In the genomic region with DNA sequence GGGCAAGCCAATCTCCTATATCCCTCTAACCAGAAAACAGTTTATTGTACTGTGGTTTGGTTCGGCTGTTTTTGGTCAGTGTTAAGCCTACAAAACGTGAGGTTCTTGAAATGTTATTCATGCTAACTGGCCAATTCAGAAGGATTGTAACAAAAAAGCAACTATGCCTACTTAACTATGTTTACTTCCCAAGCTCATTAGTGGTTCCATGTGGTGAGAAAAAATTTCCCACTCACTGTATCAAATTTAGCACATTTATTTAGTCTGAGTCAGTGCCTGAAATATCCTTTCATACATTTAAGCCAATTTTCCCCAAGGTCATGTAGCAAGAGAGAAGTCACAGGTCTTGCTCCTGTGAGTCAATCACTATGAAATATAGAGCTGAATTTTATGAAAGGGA, we compare ENCODE assay signal across 26 mouse cellular contexts. TPM values are rescaled to one million over a fixed set of nuclear protein-coding genes. Genes with fewer than 3 reads are reported as not detected.
DNase-seq lines count a peak whose midpoint lies in the region; ATAC-seq lines count a peak whose summit lies in the region.
"Had no signal": no experiment of that assay in that cellular context is flagged by ENCODE, and none has a peak within 500 bp of the region (broad histone marks: within the 10 kb centered on the region; RNA-seq: fewer than 3 reads in every experiment).

No protein-coding gene starts in this region.

- 80% methylated on average over 2 of the region's 2 CpGs for whole genome bisulfite sequencing in intestine, embryonic 16.5 days

- H3K27me3 ChIP-seq in intestine, embryonic 16.5 days (replicated peaks; ENCODE audit: control insufficient read depth, insufficient read depth, low read length): no peaks in the 10 kb centered on the region
- H3K27me3 ChIP-seq: CH12.LX; embryonic facial prominence, embryonic 13.5 days; embryonic facial prominence, embryonic 15.5 days; forebrain, embryonic 13.5 days; forebrain, embryonic 15.5 days had no signal

- no peak for ATAC-seq in intestine, embryonic 16.5 days
- ATAC-seq: activated CD4-positive, CD25-positive, alpha-beta regulatory T cell, adult 4 months; CD4-positive, CD25-positive, alpha-beta regulatory T cell, adult 4 months; forebrain, embryonic 13.5 days; forebrain, embryonic 15.5 days; forebrain, postnatal 0 days had no signal

- H3K9me3 ChIP-seq in intestine, embryonic 16.5 days (ENCODE audit: control insufficient read depth, low read length): no peaks in the 10 kb centered on the region
- H3K9me3 ChIP-seq: embryonic facial prominence, embryonic 13.5 days; embryonic facial prominence, embryonic 15.5 days; forebrain, embryonic 13.5 days; forebrain, embryonic 15.5 days had no signal

- H3K4me2 ChIP-seq in intestine, embryonic 16.5 days (ENCODE audit: low read depth, low read length): no peak overlapping the region
- H3K4me2 ChIP-seq: embryonic facial prominence, embryonic 13.5 days; embryonic facial prominence, embryonic 15.5 days; forebrain, embryonic 13.5 days; forebrain, embryonic 15.5 days had no signal

- H3K27ac ChIP-seq in intestine, embryonic 16.5 days (ENCODE audit: low read length): no peak overlapping the region
- H3K27ac ChIP-seq: embryonic facial prominence, embryonic 13.5 days; embryonic facial prominence, embryonic 15.5 days; forebrain, embryonic 13.5 days; forebrain, embryonic 15.5 days had no signal

- no peaks in the 10 kb centered on the region for H3K36me3 ChIP-seq in intestine, embryonic 16.5 days (ENCODE audit: control insufficient read depth, insufficient read depth, low read length)
- H3K36me3 ChIP-seq: embryonic facial prominence, embryonic 13.5 days; embryonic facial prominence, embryonic 15.5 days; forebrain, embryonic 15.5 days; G1E had no signal

- H3K9ac ChIP-seq in intestine, embryonic 16.5 days (ENCODE audit: low read depth, low read length): no peak overlapping the region
- H3K9ac ChIP-seq: embryonic facial prominence, embryonic 13.5 days; embryonic facial prominence, embryonic 15.5 days; forebrain, embryonic 13.5 days; forebrain, embryonic 15.5 days; forebrain, postnatal 0 days had no signal

- no peak overlapping the region for H3K4me3 ChIP-seq in intestine, embryonic 16.5 days (ENCODE audit: low read length)
- H3K4me3 ChIP-seq: embryonic facial prominence, embryonic 13.5 days; embryonic facial prominence, embryonic 15.5 days; erythroblast, embryonic 14.5 days; forebrain, embryonic 13.5 days; forebrain, embryonic 15.5 days had no signal

- no peaks in the 10 kb centered on the region for H3K4me1 ChIP-seq in intestine, embryonic 16.5 days (ENCODE audit: control insufficient read depth, insufficient read depth, low read length)
- H3K4me1 ChIP-seq: embryonic facial prominence, embryonic 13.5 days; embryonic facial prominence, embryonic 15.5 days; forebrain, embryonic 13.5 days; forebrain, embryonic 15.5 days had no signal

- intact Hi-C loops in heart, postnatal 10 days (cut with DNase I): no loop called here

- DNase-seq in Muller cell, postnatal 12 days (ENCODE audit: inconsistent ontology term): peak; percentile 53
- peak; percentile 27 for DNase-seq in brain, adult 2 months (ENCODE audit: low read depth, low spot score)
- DNase-seq in heart, postnatal 10 days: no peak
- no peak for DNase-seq in urinary bladder, adult 18-20 months (ENCODE audit: low spot score in 2 of 2)
- DNase-seq: adrenal gland, adult 8-10 months; adrenal gland, postnatal 14 days; adrenal gland, postnatal 36 days; B cell, adult 2 months; cerebellum, adult 11 months; cerebellum, adult 18-20 months; cerebellum, adult 8-10 months; cerebellum, adult 9-11 months; cerebellum, postnatal 14 days; cerebellum, postnatal 36 days; embryo, embryonic 11 days; forebrain, postnatal 0 days had no signal

RNA-seq across cellular contexts. Expression of a gene that starts 42.0 kb away (rescaled TPM):
- 10 to 100 TPM; 11.8 to 25.2 TPM for total RNA-seq in heart, postnatal 10 days (2021)
- polyA plus RNA-seq in intestine, embryonic 16.5 days (2015; fragmentation: Nextera tagmentation; extraction: Ambion mirVana): 3.2 and 3.3 TPM in 2 replicates
- polyA plus RNA-seq: erythroblast, embryonic 14.5 days; G1E had no signal

Comparison
In these comparisons a context has a peak if more than half of its experiments do, and no peak if none do; other contexts are left out.
1. DNase-seq: peak in Muller cell, postnatal 12 days (single experiment) and brain, adult 2 months (single experiment); none in heart, postnatal 10 days (0 of 2) and urinary bladder, adult 18-20 months (0 of 2).